Mouse (Mus musculus): ENCODE measurements at regions not wholly inside any gene's neighbourhood (a gene's known extent, or its start where the extent isn't known, plus 50 kb on each side); places are given as distances from the start of the nearest gene placed in this dataset.

DNA sequence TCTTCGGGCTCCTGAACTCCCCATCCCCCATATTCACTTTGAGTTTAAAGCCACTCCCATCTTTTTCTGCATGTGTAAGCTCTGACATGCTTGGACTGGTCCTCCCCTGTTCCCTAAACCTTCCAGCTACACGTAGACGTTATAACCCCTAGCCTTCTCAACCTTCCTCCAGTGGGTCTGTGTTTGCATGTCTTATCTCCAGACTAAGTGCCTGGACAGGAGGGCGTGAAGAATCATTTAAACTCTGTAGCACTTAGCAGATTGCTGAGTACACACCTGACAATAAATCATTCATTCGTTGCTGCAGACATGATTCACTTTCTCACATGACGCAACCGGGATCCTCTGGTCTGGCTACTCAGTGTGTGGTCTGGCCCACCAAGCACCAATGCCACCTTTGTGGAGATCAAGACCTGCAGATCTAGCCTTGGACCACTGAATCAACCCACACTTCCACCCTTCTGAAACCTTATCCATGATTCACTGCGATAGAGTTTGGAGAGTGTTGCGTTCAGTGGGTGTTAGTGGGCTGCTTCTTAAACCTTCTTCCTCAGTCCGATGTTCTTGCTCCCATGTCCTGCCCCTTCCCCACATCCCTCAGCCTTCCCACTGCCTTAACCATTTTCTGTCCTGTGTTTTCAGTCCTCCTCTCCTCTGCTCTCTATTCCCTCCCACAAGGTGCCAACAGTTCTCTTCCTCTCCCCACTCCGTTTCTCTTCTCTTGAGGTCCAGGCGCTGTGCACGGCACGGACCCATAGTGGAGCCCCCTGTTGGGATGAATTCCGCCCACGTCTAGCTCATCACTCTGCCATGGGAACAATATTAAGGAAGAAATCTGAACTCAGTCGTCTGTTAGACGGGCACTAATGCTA lies 541.3 kb upstream of the Gm19410 start:
- DNase-seq (ENCODE audit: low spot score in 2 of 2): no peak
- intact Hi-C loops (cut with DNase I): no loop called here

DNA sequence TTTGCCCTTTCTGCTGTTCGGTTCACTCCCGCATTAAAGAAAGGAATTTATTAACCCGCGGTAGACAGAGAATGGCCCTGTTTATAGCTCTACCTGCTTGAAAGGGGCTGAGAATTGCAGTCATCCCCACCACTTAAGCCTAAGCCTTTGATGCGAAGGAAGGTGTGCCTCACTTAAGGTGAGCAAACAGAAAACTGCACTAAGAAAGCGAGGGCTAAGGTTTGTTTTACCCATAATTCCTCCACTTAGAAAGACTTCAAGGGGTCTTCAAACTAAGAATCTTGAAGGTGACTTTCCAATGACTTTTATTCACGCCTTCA lies 540.7 kb upstream of the Gm19410 start:
- DNase-seq (ENCODE audit: low spot score in 2 of 2): no peak
- intact Hi-C loops (cut with DNase I): no loop called here

DNA sequence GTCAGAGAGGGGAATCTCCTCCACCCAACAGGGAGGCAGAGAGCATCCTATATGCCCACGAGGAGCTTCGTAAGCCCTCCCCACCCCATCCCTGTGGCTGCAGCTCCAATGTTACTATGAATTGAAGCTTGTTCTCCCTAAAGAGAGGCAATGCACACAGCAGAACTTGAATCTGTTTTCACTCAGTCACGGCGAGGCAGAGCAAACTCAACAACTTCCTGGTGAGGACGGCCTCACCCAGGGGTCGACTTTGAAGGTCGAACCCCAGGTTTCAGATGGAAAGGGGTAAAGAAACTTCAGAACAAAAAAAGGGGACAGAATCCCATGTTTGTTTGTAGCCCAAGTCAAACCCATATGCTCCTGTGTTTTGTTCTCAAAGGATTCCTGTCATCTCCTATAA lies 538.5 kb upstream of the Gm19410 start:
- no peak for DNase-seq (ENCODE audit: low spot score in 2 of 2)
- intact Hi-C loops (cut with DNase I): no loop called here

DNA sequence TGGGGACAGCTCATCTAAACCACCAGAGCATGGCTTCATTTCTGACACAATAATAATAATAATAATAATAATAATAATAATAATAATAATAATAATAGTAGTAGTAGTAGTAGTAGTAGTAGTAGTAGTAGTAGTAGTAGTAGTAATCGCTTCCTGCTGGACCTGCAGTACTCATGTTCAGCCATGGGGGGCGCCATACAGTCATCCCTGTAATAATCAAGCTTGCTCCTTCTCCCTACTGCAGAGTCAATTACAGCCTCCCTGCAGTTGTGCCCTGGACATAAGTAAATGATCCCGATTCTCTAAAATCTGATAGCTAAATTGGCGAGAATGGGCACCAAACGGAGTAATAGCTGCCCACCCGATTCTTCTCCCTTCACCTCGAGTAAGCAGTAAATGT lies 537.1 kb upstream of the Gm19410 start:
- DNase-seq (ENCODE audit: low spot score in 2 of 2): no peak
- intact Hi-C loops (cut with DNase I): no loop called here

DNA sequence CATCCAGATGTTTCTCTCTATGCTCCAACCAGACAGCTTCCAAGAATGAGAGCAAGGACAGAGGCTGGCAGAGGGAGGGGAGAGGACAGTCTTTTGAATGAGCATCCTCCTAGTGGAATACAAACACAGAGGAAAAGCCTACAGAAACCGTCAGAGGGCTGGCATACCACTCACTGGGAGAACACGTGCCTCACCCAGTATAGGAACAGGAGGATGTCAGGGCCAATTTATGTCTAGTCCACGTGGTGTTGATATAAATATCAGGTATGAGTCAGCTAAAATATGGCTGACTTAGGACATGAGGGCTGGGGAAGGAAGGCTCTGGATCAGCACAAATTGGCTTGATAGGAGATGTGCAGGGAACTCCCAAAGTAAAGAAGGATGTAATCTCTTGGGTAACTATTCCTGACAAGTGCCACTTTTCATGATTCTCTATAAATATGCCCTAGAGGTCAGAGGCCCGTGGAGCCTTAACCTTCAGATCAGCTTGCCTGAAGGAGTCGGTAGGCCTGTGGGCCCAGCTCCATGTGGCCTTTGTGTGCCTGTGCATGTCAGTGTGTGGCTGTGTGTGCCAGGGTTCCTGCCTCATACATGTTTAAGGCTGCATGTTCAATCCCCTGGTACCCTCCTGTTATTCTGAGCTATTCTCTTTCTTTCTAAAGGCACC lies 531.9 kb upstream of the Gm19410 start:
- intact Hi-C loops (cut with DNase I): no loop called here
- peak; percentile 15 to 25 for DNase-seq (ENCODE audit: low spot score in 2 of 2)

DNA sequence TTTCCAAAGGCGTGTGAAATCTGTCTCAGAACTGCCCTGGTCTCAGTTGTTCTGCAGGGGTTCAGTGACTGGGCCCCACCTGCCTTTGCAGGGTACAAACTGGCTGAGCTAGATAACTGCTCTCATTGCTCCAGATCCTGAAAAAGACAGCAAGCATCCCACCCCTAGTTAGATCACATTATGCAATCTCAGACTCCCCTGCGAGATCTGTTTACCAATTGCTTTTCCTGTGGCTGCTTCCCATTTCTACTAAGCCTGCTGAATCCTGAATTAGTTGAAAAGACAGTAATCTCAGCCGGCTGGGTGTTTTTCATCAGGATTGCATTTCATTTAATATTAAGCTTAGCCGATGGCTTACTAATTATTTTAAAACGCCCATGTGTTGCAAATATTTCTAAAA lies 531.2 kb upstream of the Gm19410 start:
- peak in 1 of 2 experiments; percentile 4 for DNase-seq (ENCODE audit: low spot score in 2 of 2)
- intact Hi-C loops (cut with DNase I): no loop called here

DNA sequence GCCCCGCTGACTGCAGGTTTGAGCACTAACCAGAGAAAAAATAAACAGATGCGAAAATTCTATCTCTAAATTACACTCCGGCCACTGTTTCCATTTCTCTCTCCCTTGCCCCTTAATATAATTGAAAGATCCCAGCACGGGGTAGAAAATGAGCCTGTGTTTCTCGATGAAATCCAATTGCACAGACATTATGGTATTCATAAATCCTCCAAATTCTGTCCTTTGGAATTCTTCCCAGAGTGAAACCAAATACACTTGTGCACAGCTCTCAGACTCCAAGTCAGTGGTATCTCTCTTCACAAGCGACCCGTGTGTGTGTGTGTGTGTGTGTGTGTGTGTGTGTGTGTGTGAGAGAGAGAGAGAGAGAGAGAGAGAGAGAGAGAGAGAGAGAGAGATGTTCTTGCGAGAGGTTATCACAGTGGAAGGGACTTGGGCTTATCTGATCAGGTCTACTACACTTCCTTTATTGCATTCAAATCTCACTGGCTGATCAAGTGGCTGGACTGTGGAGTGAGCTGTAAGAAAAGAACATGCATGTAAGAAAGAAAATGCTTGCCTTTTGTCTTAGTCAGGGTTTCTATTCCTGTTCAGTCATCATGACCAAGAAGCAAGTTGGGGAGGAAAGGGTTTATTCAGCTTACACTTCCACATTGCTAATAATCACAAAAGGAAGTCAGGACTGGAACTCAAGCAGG lies 529.6 kb upstream of the Gm19410 start:
- no peak for DNase-seq (ENCODE audit: low spot score in 2 of 2)
- intact Hi-C loops (cut with DNase I): no loop called here

DNA sequence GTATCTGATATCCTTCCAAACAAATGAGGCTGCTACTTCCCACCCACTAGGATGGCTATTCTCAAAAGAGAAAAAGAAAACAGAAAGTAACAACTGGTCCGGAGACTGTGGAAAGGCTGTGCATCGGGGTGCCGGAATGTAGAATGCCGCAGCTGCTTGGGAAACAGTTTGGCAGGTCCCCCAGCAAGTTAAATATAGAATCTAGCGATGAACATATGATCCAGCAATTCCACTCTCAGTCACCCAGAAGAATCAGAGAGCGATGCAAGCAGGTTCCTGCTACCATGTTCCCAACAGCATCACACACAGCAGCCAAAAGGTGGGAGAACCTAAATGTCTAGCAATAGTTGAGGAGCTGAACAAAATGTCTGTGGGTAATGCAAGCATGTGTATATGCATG lies 528.3 kb upstream of the Gm19410 start:
- intact Hi-C loops (cut with DNase I): no loop called here
- DNase-seq (ENCODE audit: low spot score in 2 of 2): peak; percentile 37 to 44

DNA sequence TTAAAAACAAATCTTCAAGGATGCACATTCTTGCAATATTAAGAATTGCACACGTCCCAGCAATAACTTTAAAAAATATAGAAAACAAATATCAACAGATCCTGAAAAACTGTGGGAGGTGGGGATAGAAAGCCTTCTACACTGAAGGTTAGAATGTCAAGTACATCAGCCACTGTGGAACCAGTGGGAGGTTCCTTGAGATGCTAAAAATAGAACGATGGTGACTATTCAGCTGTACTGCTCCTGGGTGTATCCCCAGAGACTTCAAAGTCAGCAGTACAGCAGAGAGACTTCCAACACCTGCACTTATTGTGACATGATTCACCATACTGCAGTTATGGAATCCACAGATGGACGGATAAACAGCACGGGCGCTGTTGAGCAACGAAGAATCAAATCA lies 524.7 kb upstream of the Gm19410 start:
- no peak for DNase-seq (ENCODE audit: low spot score in 2 of 2)
- intact Hi-C loops (cut with DNase I): no loop called here

DNA sequence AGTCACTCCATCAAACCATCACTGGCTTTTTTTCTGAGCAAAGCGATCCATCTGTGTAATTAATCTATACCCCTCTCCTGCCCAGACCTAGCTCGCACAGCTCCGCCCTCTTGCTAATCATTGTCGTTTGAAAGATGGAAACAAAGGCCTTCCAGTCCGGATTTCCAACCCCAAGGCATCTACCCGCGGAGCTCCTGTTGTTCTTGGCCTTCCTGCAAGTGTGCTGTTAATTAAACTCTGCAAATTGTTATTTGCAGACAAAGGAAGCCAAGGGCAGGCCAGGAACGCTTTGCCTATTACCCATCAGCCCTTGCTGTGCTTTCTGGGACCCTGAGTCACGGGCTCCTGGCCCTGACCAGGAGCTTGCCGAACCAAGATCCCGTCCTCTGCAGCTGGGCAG lies 522.0 kb upstream of the Gm19410 start:
- DNase-seq (ENCODE audit: low spot score in 2 of 2): no peak
- intact Hi-C loops (cut with DNase I): no loop called here

DNA sequence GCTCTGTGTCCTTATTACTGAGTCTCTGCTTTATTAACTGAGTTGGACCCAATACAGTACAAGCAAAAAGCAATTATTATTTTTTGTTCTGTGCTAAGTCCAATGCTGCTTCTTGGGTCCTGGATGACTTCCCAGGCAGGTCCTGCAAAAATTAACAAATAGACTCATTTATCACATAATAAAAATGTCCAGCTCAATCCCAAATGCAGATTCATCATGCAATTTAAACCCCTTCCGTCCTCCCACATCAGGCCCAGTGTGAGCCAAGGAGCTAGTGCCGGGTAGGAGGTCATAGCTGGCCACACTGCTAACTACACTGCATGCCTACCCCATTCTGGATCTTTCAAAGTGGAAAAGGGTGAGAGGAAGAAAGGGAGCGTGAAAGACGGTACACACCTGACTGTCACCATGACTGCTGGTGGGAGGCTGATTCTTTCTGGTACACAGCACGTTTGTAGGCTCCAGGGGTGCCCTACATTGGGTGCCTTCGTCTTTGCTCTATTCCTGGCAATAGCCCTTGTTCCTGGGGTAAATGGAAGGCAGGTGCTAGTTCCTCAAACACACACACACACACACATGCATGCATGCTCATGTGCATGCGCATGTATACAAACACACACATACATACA lies 515.7 kb upstream of the Gm19410 start:
- intact Hi-C loops (cut with DNase I): no loop called here
- no peak for DNase-seq (ENCODE audit: low spot score in 2 of 2)

DNA sequence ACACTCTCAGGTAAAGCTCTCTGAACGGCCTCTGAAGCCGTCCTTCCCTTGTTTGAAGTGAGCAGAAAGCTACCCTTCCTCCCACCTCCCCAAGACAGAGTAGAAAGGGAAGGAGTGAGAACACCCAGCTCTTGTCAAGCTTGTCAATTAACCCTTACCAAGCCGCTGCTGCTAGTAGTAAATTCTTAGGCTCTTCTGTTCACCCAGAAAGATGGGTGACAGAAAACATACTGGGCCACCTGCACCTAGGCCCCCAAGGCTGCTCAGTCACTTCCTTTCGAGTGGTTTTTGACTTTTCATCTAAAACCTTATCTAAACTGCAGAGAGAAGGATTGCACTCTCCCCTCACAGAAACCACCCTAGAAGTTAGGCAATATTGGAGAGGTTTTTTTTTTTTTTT lies 514.9 kb upstream of the Gm19410 start:
- no peak for DNase-seq (ENCODE audit: low spot score in 2 of 2)
- intact Hi-C loops (cut with DNase I): no loop called here

DNA sequence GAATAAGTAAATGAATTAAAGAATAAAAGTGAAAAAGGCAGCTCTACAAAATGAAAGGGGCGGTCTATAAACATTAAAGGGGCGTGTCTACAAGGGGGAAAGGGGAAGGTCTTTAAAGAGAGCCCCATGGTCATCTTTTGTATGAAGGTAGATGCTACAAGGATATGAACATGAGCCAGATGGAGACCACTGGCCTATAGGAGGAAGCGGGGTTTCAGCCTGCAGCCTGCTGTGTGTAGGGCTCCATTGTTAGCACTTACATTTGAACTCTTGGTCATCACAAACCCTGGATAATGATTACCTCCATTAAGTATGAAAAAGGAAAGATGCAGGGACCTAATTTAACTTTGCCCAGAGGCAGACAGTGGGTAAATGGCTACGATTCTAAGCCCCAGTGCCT lies 511.6 kb upstream of the Gm19410 start:
- intact Hi-C loops (cut with DNase I): no loop called here
- DNase-seq (ENCODE audit: low spot score in 2 of 2): no peak

DNA sequence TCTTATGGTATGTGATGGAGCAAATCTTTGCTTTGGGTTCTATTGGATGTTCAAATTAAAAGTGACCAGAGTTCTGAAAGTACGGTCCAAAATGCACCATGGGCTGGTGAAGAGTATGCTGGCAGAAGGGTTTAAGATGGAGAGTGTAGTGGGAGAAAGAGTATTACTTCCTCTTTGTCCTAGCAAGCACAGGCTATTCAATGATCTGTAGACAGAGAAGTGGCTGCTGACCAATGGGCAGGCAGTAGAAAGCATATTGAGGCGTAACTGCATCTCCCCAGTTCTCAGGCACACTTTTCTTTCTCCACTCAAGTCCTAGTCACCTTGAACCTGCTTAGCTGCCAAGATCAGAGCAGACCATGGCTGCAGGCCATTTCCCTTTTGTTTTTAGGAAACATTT lies 510.3 kb upstream of the Gm19410 start:
- intact Hi-C loops (cut with DNase I): no loop called here
- DNase-seq (ENCODE audit: low spot score in 2 of 2): no peak

DNA sequence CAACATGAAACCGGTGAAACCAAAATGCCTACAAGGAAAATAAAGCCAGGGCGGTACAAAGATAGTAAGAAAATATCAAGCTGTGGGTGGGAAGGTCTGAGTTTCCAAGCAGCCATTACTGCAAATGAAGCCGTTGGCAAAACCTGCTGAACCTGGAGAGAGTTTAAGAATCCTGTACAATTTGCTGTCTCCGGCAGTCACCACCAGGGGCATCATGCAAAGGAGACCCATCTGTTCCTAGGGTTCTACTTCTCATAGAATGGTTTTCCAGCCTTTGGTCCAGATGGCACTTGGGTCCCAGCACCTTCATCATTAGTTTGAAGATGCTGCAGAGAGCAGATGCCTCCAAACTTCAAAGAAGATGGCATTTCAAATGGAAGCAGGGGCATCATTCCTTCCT lies 508.6 kb upstream of the Gm19410 start:
- intact Hi-C loops (cut with DNase I): no loop called here
- DNase-seq (ENCODE audit: low spot score in 2 of 2): no peak

DNA sequence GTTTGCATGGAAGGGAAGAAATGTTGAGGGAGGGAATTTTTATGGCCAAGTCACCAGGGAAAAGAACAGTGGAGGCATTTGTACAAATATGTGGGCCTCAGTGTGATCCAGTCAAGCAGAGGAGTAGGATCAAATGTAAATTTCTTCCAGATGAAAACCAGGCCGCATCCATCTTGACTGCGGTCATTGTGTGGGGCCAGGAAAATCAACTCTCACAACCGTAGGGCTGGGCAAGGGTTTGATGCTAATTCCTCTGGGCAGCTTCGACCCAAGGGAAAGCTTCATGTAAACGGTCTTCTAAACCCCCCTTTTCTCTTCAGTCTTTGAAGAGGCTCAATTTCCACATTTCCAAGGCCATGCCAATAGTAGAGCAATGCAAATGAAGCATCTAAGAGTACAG lies 497.4 kb upstream of the Gm19410 start:
- no peak for DNase-seq (ENCODE audit: low spot score in 2 of 2)
- intact Hi-C loops (cut with DNase I): no loop called here

DNA sequence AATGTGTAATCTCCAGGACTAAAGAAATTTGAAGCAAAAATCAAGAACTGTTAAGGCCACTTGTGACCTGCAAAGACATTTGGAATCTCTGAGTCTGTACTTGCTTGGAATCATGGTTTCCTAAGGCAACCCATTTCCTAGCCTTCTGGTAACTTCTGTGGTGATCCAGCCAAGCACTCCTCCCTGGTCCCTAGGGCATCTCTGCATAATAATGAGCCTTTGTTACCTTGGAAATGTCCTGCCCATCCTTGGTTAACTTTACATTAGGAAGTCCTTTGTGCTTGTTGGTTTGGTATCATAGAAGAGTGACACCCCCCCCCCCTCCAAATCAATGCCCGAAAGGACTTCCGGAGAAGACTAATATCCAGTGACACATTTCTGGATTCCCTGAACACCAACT lies 496.6 kb upstream of the Gm19410 start:
- intact Hi-C loops (cut with DNase I): no loop called here
- DNase-seq (ENCODE audit: low spot score in 2 of 2): no peak

DNA sequence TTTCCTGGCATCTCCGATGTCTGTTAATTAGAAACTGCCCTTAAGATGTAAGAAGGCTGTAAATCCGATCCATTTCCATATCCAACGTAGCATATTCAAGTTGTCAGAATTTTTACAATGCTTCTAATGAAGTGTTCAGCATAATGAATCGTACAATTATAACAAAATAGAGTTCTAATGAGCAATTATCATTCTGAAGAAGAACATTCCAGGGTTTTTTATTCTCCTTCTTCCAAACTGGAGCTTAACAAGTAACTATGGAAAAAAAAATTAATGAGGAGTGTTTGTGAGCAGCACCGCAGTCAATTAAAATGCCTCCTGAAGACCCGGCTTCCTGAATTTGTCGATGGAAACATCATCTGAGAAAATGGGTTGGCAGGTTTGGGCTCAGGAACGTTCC lies 489.6 kb upstream of the Gm19410 start:
- intact Hi-C loops (cut with DNase I): no loop called here
- no peak for DNase-seq (ENCODE audit: low spot score in 2 of 2)

DNA sequence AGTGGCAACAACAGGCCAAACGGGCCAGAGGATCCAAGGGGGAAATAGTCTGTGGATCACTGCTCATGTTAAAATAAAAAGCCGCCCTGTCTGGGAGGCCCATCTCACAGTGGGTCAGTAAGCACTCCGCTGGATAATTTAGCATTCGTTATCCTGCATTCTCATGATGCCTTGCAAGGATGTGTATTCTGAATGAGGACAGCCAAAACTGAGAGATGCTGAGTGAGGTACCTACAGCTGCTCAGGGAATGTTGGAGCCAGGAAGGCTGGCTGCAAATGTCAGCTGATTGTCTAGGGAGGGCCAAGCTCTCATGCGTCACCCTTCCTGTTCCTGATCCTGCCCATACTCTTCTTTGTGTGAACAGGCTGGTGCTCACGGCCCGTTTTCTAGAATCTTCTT lies 489.1 kb upstream of the Gm19410 start:
- DNase-seq (ENCODE audit: low spot score in 2 of 2): no peak
- intact Hi-C loops (cut with DNase I): no loop called here

DNA sequence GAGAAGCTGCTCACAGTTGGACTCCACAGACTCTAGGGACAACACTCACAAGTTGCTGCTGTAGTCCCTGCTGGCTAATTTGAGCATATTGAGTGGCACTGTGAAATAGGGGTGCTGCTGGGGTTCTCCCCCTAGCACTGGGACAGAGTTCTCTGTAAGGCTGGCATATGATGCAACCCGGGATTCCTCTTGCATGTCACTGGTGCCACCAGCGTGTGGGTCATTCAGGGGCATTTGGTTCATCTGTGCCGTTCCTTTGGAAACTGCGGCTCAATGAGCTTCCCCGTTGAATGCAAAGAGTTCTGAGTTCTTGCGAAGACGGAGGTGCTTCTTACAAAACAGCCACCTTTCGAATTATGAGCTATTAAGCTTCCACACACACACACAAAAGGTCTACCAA lies 486.6 kb upstream of the Gm19410 start:
- DNase-seq (ENCODE audit: low spot score in 2 of 2): no peak
- intact Hi-C loops (cut with DNase I): no loop called here

DNA sequence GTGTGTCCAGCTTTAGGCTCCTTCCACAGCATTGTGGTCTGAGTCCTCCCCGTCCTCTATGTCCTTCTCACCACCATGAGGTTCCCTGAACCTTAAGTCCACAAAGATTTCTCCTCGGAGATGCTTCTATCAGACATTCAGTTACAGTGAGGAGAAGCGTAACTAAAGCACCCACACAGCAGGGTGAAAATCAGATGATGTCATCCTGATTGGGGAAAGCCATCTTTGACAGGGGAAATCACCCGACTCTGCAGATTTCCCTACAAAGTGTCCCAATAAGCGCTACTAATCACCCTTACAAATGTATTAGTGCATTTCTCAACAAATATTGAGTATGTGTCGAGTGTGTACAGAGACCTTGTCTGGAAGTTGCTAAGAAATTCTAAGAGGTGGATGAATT lies 484.8 kb upstream of the Gm19410 start:
- intact Hi-C loops (cut with DNase I): no loop called here
- DNase-seq (ENCODE audit: low spot score in 2 of 2): no peak
